Mouse (Mus musculus) embryonic fibroblast, embryonic 13.5 days (primary cell): ENCODE measurements around the gene Ttc39b.

Experiments
- CTCF ChIP-seq: IDR thresholded peaks from 2 replicates; pipeline ENCODE4 v1.5.1; 2011; ENCODE audit warnings: mild to moderate bottlenecking, control low read depth, low read length, moderate library complexity, borderline replicate concordance; ENCODE audit not compliant: insufficient read depth
- POLR2A ChIP-seq: IDR thresholded peaks from 2 replicates; pipeline ENCODE4 v1.6.1; 2011; ENCODE audit warnings: low read depth, mild to moderate bottlenecking, control low read depth, low read length, moderate library complexity

GRCm38 (mm10) chr4:83174946-83175345 lies 149.1 kb downstream of the Ttc39b start:
- TF ChIP-seq CTCF (no peak), POLR2A (no peak)
